Mouse (Mus musculus) gastrocnemius, adult 8-10 months (tissue): ENCODE data around the gene Ctrb1. TPM values are rescaled to one million over a fixed set of nuclear protein-coding genes. Genes with fewer than 3 reads are reported as not detected.

Experiments
- DNase-seq, 2 experiments: peaks; one replicate each; pipeline ENCODE4 v3.0.0; 2022; ENCODE audit warnings: low spot score in 2 of 2
- total RNA-seq, 4 experiments: library from RNA; stranded (reverse); gene quantifications; 2 replicates each; pipeline ENCODE4 v1.2.4; 2022

Ctrb1 gene
- total RNA-seq, 4 experiments from 2014 or later, result 0.35 TPM; not detected in 3

DNA sequence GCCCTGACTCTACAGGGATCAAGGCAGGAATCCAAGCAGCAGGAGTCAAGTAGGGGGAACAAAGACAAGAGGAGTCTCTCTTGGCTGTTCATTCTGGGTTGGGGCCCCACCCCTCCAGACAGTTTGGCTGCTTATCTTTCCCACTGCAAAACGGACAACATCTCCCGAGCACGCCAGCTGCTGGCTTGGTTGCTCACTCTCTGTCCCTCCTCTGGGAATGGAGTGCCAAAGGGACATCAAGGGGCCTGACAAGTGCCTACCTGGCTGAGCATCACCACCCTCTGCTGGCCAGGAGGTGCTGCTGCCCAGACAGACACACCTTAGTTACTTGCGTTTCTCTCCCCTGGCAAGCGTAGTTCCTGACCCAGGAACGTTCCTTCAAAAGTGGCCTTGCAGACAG is 27.1 kb upstream of the Ctrb1 start:
- DNase-seq, result no peak

DNA sequence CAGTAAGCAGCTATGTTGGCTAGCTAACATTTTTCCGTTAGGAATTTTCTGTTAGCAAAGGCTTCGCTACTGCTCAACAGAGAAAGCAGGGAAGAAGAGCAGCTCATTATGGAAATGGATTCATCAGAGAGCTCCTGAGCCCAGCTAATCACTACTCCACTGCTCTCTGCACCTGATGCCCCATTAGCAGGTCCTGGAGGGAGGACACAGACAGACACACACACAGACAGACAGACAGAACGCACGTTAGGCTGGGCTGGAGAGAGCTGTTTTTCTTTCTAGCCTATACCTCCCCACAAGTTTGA is 26.6 kb upstream of the Ctrb1 start:
- no peak for DNase-seq

GRCm38 (mm10) chr8:111716603-111717487 is 26.0 kb upstream of the Ctrb1 start:
- peak; percentile 78 to 86 for DNase-seq

DNA sequence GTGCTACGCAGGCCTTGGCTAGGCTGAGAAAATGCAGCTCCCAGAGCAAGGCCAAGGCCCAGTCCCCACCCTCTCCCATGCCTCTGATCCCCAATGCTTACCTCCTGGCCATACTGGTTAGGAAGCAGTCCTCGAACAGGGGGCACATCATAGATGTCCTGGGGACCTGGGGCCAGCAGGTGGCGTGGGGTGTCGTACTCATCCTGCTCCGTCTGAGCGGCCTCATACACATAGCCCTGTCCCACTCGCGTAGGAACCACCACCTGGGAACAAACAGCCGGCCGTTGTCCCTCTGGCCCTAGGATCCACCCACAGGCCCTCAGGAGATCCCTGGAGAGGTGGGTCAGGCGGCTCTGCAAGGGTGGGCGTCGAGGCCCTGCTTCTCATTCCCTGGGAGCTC is 24.7 kb upstream of the Ctrb1 start:
- no peak for DNase-seq

GRCm38 (mm10) chr8:111714295-111714694 is 23.5 kb upstream of the Ctrb1 start:
- DNase-seq, result no peak

DNA sequence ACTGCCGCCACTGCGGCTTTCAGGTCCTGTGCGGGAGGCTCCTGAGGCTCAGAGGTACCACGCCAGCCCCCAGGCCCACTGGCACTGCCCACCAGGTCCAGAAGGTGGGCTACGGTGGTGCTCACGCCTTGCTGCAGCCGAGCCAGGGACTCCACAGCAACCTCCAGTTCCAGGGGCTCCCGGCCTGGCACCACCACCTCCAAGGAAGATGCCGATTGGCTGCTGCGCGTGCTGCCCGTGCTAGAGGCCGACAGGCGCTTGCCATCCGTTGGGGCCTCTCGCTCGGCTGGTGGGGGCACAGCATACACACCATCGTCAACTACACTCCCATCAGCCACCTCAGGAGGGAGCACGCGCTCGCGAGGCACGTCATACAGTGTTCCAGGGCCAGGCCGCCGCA is 23.0 kb upstream of the Ctrb1 start:
- DNase-seq, result no peak

- no peak for DNase-seq
Measured at GRCm38 (mm10) chr8:111713291-111713690, 22.5 kb upstream of the Ctrb1 start.

DNA sequence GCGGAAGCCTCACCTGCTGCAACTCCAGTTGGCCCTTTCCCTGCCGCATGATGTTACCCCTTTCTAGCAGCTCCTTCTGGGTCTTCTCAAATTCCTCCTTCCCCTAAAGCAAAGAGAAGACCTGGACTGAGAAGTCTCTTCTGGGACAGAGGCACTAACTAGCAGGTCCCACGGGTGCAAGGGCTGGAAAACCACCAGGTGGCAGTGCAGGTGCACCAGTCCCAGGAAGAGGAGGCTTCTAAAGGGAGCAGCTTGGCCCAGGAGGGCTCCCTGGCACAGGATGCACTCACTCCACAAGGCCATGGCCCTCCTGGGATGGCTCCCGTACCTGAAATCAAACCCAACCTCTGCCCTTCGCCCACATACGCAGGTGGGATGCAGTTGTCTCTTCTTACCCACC is 21.8 kb upstream of the Ctrb1 start:
- DNase-seq, result peak in 1 of 2 experiments; percentile 63

DNA sequence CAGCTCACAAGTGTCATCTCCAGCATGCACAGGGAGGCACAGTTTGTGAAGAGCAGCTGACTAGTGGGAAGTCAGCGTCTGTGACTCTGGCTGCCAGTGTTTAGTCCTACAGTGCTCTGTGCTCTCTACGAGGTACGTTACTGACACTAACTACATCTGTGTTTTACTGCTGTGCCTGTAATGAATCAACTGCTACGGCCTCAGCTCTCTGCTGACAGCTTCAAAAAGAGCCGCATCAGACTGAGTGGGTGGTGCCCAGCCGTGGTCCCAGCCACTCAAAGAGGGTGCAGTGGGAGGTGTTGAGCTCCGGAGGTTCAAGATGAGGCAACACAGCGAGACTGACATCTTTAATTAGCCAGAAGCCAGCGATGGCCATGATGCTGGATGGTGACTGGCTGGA is 21.3 kb upstream of the Ctrb1 start:
- DNase-seq, result no peak

DNA sequence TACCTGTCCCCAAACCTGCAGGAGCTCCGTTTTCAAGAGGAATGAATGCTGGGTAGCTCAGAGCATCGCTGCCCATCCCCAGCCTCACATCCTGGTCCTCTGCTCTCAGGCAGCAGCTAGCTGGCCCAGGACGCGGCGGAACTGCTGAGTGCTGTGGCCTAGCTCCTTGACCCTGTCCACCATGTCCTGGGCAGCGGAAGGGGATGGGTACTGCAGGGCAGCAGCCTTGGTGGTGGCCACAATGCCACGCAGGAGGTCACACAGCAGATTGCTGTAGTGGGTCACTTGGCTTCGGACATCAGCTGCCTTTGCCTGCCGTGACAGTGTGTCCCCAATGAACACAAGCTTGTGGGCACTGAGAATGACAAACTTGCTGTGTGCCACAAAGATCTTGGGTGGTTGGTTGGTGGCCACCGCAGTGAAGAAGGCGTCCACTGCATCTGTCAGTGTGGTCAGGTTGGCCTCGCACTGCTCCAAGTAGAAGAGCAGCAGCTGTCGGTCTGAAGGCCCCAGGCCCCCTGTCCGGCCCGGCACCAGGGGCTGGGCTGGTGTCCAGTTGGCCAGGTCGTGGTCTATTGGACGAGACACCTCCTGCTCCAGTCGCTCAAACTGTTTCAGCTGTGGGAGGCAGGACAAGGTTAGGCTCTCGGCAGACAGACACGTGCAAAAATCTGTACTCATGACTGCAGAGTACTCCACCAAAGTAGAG is 20.1 kb upstream of the Ctrb1 start:
- no peak for DNase-seq

DNA sequence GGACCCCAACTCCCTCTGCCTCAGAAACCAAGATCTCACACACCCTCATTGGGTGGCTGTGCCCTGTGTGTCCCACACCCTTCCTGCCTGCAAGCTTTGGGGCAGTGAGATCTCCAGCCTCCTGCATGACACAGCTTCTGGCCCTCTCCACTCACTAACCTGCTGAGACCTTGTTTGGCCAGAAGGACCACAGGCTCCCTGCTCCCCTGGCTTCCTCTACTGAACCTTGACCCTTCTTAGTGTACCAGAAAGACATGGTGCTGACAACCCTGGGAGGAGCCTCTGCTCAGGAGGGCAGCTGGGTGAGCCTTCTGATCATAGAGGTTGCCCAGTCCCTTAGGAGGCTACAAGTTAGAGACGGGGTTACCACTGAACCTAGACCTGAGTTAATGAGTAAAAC is 18.4 kb upstream of the Ctrb1 start:
- DNase-seq, result no peak

- no peak for DNase-seq
Measured at GRCm38 (mm10) chr8:111708265-111708664, 17.5 kb upstream of the Ctrb1 start.

DNA sequence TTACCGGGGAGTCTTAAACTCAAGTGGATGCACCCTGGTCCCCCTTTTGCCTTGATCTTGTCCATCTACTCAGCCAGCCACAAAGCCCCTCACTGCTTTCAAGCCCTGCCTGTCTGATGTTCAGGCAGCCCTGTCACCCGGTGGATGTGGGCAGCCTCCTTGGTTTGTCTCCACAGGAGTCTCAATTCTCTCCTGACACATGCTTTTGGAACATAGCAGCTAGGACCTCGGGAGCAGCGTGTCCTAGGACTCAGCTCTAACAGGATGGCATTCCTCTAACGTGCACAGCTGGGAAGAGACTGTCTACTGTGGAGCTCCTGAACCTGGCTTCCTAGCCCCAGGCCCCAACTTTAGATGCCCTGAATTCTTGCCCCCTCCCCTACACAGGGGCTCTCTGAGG is 14.9 kb upstream of the Ctrb1 start:
- no peak for DNase-seq

DNA sequence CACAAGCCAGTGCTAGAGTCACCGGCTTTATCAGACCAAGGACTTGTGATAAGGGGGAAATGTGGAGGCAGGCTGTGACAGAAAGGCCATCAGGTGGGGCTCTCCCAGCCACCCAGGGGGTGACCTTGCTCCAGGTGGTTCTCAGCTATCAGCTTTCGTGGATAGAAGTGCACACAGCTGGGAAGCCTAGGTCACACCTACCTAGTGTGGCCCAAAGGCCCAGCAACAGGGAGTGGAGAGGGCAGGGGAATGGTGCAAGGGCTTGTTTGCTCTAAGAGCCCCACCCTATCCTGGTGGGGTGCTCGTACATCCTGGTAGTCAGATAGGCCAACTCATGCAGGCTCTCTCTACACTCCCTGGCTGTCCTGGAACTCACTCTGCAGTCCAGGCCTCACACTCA is 14.4 kb upstream of the Ctrb1 start:
- DNase-seq, result no peak

- DNase-seq, result no peak
Measured at GRCm38 (mm10) chr8:111704585-111704984, 13.8 kb upstream of the Ctrb1 start.

DNA sequence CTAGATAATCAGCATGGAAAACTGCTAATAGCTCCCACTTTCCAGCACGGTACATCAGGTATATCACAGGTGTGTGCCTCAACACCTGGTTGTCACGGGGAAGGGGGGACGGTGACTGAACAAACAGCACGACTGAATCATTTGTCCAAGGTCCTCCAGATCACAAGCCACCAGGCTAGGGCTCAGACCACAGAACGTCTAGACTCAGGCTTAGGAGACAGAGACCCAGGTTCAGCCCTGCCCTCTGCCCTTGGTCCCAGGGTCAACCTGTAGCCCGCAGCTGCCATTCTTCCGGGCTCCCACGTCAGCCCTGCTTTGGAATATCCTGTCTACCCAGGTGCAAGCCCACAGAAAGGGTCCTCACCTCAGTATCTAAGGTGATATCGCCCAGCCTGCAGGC is 10.6 kb upstream of the Ctrb1 start:
- DNase-seq, result no peak

GRCm38 (mm10) chr8:111700740-111701139 is 9.9 kb upstream of the Ctrb1 start:
- DNase-seq, result no peak

DNA sequence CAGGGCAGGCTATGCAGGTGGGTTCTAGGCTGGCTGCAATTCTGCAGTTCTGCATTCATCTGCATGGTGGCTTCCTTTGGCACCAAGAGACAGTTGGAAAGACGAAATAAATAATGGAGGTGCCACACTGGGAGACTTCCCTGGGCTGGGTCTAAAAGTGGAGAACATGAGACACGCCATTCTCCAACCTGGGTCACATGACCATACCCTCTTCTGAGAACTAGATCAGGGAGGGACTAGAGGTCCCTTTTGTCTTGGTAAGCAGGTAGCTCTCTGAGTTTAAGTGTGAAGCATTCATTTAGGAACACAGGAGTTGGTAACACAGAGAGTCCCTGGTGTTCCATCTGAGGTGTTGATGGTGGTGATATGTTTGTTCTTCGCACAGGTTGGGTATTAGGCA is 9.4 kb upstream of the Ctrb1 start:
- DNase-seq, result no peak

GRCm38 (mm10) chr8:111699035-111699434 is 8.2 kb upstream of the Ctrb1 start:
- DNase-seq, result no peak

DNA sequence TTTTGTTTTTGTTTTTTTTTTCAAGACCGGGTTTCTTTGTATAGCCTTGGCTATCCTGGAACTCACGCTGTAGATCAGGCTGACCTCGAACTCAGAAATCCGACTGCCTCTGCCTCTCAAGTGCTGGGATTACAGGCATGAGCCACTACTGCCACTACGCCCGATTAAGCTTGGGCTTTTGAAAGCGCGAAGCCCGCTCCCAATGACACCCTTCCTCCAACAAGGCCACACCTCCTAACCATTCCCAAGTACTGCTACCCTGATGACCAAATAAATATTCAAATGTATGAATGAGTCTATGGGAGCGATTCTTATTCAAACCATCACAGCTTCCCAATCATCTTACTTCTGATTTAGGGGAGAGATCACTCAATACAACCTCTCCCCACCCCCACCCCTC is 6.8 kb upstream of the Ctrb1 start:
- no peak for DNase-seq

DNA sequence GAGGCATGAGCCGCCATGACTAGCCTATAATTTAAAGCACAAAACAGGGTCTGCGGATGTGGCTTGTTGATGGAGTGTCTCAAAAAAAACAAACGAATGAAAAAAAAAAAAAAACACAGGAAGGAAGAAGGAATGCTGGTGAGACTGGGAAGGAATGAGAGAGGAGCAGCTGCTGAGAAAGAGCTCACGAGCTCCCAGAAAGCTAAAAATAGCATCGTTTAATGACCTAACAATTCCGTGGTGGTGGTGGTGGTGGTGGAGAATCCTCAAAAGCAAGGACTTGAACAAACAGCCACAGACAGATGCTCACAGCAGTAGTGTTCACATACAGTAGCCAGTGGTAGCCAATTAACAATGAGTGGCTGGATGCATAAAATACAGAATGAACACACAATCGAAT is 4.6 kb upstream of the Ctrb1 start:
- no peak for DNase-seq

DNA sequence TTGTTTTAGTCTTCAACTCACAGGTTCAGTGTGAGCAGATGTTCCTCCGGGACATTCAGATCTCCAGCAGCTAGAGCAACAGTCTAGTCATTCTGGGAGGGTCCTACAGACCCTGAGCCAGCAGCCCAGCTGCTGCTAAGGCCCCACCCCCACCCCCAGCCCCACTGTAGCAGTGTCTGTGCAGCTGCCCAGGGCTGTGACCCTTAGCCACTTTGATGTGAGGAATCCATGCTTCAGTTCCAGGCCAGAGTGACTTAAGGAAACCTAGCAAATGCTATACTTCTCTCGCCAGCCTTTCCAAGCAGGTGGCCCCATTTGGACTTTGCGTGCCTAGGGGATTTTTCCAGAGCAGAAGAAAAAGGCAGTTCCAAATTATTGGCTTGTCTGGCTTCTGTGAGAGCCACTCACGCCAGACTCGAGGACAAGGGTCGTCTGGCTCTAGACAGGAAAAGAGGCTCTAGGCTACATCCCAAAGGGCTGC is 2.5 kb upstream of the Ctrb1 start:
- no peak for DNase-seq

GRCm38 (mm10) chr8:111686881-111687280 is 3.9 kb downstream of the Ctrb1 start:
- DNase-seq, result no peak
